Comparison of ENCODE assay signal across 9 mouse cellular contexts in the genomic region with DNA sequence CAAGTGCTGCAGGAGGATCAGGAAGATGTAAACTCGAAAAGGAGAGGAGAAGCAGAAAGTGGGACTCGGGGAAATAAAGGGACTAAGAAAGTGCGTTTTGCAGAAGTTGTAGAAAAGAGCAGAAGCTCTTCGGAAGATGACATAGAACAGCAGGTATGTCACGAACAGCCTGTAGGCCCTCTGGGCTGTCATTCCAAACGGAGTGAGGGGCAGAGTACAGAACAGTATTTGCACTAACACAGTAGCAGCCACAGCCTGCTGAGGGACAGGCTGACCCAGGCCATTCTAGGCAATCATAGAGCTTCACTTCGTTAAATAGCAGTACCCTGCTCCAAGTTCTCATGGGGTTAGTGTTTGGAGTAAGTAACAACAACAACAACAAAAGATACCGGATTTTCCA. TPM values are rescaled to one million over a fixed set of nuclear protein-coding genes. Genes with fewer than 3 reads are reported as not detected.
A peak's percentile ranks its signal among the peaks of the same experiment; 100 is the strongest.
DNase-seq lines count a peak whose midpoint lies in the region; ATAC-seq and TF ChIP-seq lines count a peak whose summit lies in the region.
"Had no signal": no experiment of that assay in that cellular context is flagged by ENCODE, and none has a peak within 500 bp of the region (broad histone marks: within the 10 kb centered on the region; RNA-seq: fewer than 3 reads in every experiment).

No protein-coding gene starts in this region.

- no peak for DNase-seq in left cerebral cortex, adult 2 months (ENCODE audit: extremely low spot score in 1 of 2, low spot score in 2 of 2)
- no peak for DNase-seq in left cerebral cortex, adult 9 months (ENCODE audit: low spot score in 2 of 2)
- DNase-seq in embryonic facial prominence, embryonic 11.5 days (ENCODE audit: low spot score): no peak
- DNase-seq in right cerebral cortex, postnatal 25 days: no peak
- no peak for DNase-seq in cerebellum, adult 8-10 months
- DNase-seq in left cerebral cortex, postnatal 10 days (ENCODE audit: extremely low spot score in 1 of 2, low spot score in 2 of 2): no peak

- TF ChIP-seq CTCF in left cerebral cortex, adult 2 months (IDR thresholded peaks at IDR 0.05): no peak
- no peak for TF ChIP-seq CTCF in intestine, postnatal 0 days (IDR thresholded peaks at IDR 0.05; ENCODE audit: low read depth)

- peak overlapping the region; percentile 98 for H3K4me3 ChIP-seq in left cerebral cortex, adult 2 months
- H3K4me3 ChIP-seq in embryonic facial prominence, embryonic 11.5 days (ENCODE audit: low read depth, low read length): peak overlapping the region; percentile 83
- peak overlapping the region; percentile 87 for H3K4me3 ChIP-seq in intestine, postnatal 0 days (ENCODE audit: low read depth, low read length)
- peak overlapping the region; percentile 93 for H3K4me3 ChIP-seq in neural tube, embryonic 14.5 days (ENCODE audit: low read depth, low read length)

- H3K27me3 ChIP-seq in embryonic facial prominence, embryonic 11.5 days (ENCODE audit: control insufficient read depth, insufficient read depth, low read length): no peaks in the 10 kb centered on the region
- no peaks in the 10 kb centered on the region for H3K27me3 ChIP-seq in intestine, postnatal 0 days (replicated peaks; ENCODE audit: control insufficient read depth, insufficient read depth, low read length)
- H3K27me3 ChIP-seq in neural tube, embryonic 14.5 days (ENCODE audit: control insufficient read depth, insufficient read depth, low read length): no peaks in the 10 kb centered on the region

- H3K36me3 ChIP-seq in embryonic facial prominence, embryonic 11.5 days (replicated peaks; ENCODE audit: control insufficient read depth, insufficient read depth, low read depth, low read length): no peaks in the 10 kb centered on the region
- H3K36me3 ChIP-seq in intestine, postnatal 0 days (ENCODE audit: control insufficient read depth, insufficient read depth): peaks cover 26% of the 10 kb centered on the region
- peaks cover 23% of the 10 kb centered on the region for H3K36me3 ChIP-seq in neural tube, embryonic 14.5 days (ENCODE audit: control insufficient read depth, insufficient read depth, low read length)

- no peaks in the 10 kb centered on the region for H3K9me3 ChIP-seq in embryonic facial prominence, embryonic 11.5 days (replicated peaks; ENCODE audit: control insufficient read depth, low read length)
- H3K9me3 ChIP-seq in intestine, postnatal 0 days (ENCODE audit: control insufficient read depth): no peaks in the 10 kb centered on the region
- no peaks in the 10 kb centered on the region for H3K9me3 ChIP-seq in neural tube, embryonic 14.5 days (ENCODE audit: control insufficient read depth, low read length)

- intact Hi-C loops in left cerebral cortex, adult 2 months (cut with DNase I): loop anchor here (2.0 kb wide), 1 partner anchor 133 kb away; a partner anchor contains a TSS
- intact Hi-C loops in left cerebral cortex, postnatal 10 days (cut with DNase I): no loop called here

- WGBS in embryonic facial prominence, embryonic 11.5 days: 50% methylated on average over 8 of the region's 8 CpGs
- 27% methylated on average over 8 of the region's 8 CpGs for WGBS in intestine, postnatal 0 days
- 47% methylated on average over 8 of the region's 8 CpGs for WGBS in neural tube, embryonic 14.5 days

- no peak for ATAC-seq in embryonic facial prominence, embryonic 11.5 days (replicated peaks; ENCODE audit: insufficient number of reproducible peaks, low FRiP score, low TSS enrichment, low read depth)
- no peak for ATAC-seq in intestine, postnatal 0 days
- ATAC-seq in neural tube, embryonic 14.5 days (ENCODE audit: low read depth): no peak

- H3K9ac ChIP-seq in embryonic facial prominence, embryonic 11.5 days (replicated peaks; ENCODE audit: low read length): peak overlapping the region; percentile 82
- peak overlapping the region; percentile 76 for H3K9ac ChIP-seq in intestine, postnatal 0 days (ENCODE audit: low read depth, low read length)
- H3K9ac ChIP-seq in neural tube, embryonic 14.5 days (replicated peaks; ENCODE audit: low read depth, low read length): peak overlapping the region; percentile 72

- H3K27ac ChIP-seq in left cerebral cortex, adult 2 months: no peak overlapping the region
- H3K27ac ChIP-seq in embryonic facial prominence, embryonic 11.5 days (replicated peaks; ENCODE audit: low read depth, low read length): no peak overlapping the region
- H3K27ac ChIP-seq in intestine, postnatal 0 days (ENCODE audit: low read depth, low read length): peak overlapping the region; percentile 87; the same call in 1 of the 2 replicates
- H3K27ac ChIP-seq in neural tube, embryonic 14.5 days (ENCODE audit: low read depth, low read length): no peak overlapping the region

- no peaks in the 10 kb centered on the region for H3K4me1 ChIP-seq in embryonic facial prominence, embryonic 11.5 days (ENCODE audit: control insufficient read depth, insufficient read depth, low read length)
- peaks cover 9% of the 10 kb centered on the region for H3K4me1 ChIP-seq in intestine, postnatal 0 days (replicated peaks; ENCODE audit: control insufficient read depth, insufficient read depth, low read length)
- peaks cover 22% of the 10 kb centered on the region for H3K4me1 ChIP-seq in neural tube, embryonic 14.5 days (ENCODE audit: control insufficient read depth, insufficient read depth, low read length)

- H3K4me2 ChIP-seq in embryonic facial prominence, embryonic 11.5 days (ENCODE audit: low read depth, low read length): peak overlapping the region; percentile 83
- H3K4me2 ChIP-seq in intestine, postnatal 0 days (replicated peaks; ENCODE audit: low read depth): peak overlapping the region; percentile 92
- H3K4me2 ChIP-seq in neural tube, embryonic 14.5 days (ENCODE audit: low read depth, low read length): peak overlapping the region; percentile 97

RNA-seq across cellular contexts. Expression of a gene that starts 1.0 kb away (rescaled TPM):
- 10 to 100 TPM; 19.9 to 25.4 TPM for total RNA-seq in left cerebral cortex, adult 2 months (2021)
- polyA plus RNA-seq in embryonic facial prominence, embryonic 11.5 days (2014; fragmentation: Nextera tagmentation; extraction: Ambion mirVana): 24.2 and 25.3 TPM in 2 replicates
- 14.5 and 16.0 TPM in 2 replicates for polyA plus RNA-seq in intestine, postnatal 0 days (2015; fragmentation: Nextera tagmentation; extraction: Ambion mirVana)
- polyA plus RNA-seq in neural tube, embryonic 14.5 days (2014; fragmentation: Nextera tagmentation; extraction: Ambion mirVana): 13.4 and 18.9 TPM in 2 replicates
- total RNA-seq in left cerebral cortex, postnatal 10 days (2021): 10 to 100 TPM; 19.8 to 22.8 TPM

RNA-seq across cellular contexts. Expression of a gene that starts 42.8 kb away (rescaled TPM):
- total RNA-seq in left cerebral cortex, adult 2 months (2021): not detected
- not detected in 2 replicates for polyA plus RNA-seq in embryonic facial prominence, embryonic 11.5 days (2014; fragmentation: Nextera tagmentation; extraction: Ambion mirVana)
- 0.65 and 0.78 TPM in 2 replicates for polyA plus RNA-seq in intestine, postnatal 0 days (2015; fragmentation: Nextera tagmentation; extraction: Ambion mirVana)
- 1.8 and 2.2 TPM in 2 replicates for polyA plus RNA-seq in neural tube, embryonic 14.5 days (2014; fragmentation: Nextera tagmentation; extraction: Ambion mirVana)
- not detected for total RNA-seq in left cerebral cortex, postnatal 10 days (2021)
- total RNA-seq: left cerebral cortex, adult 8-10 months had no signal

RNA-seq across cellular contexts. Expression of a gene that starts 57.3 kb away (rescaled TPM):
- total RNA-seq in left cerebral cortex, adult 2 months (2021): 10 to 100 TPM; 28.5 to 29.6 TPM
- polyA plus RNA-seq in embryonic facial prominence, embryonic 11.5 days (2014; fragmentation: Nextera tagmentation; extraction: Ambion mirVana): 10.8 and 11.0 TPM in 2 replicates
- polyA plus RNA-seq in intestine, postnatal 0 days (2015; fragmentation: Nextera tagmentation; extraction: Ambion mirVana): 9.0 and 11.1 TPM in 2 replicates
- 43.5 and 46.2 TPM in 2 replicates for polyA plus RNA-seq in neural tube, embryonic 14.5 days (2014; fragmentation: Nextera tagmentation; extraction: Ambion mirVana)
- total RNA-seq in left cerebral cortex, postnatal 10 days (2021): 10 to 100 TPM; 40.6 to 42.0 TPM
